Mouse (Mus musculus) testis, adult 2 months (tissue): ENCODE data around the gene Proca1.

ENCODE experiments used
- CTCF ChIP-seq: fragments of 200-500 bp; IDR thresholded peaks from 2 replicates; pipeline ENCODE4 v1.5.1; 2012; ENCODE audit warnings: low read depth, mild to moderate bottlenecking, inconsistent platforms, low read length, moderate library complexity; ENCODE audit not compliant: control insufficient read depth, insufficient read depth, insufficient replicate concordance
- POLR2A ChIP-seq: fragments of 200-500 bp; IDR thresholded peaks from 2 replicates; pipeline ENCODE4 v1.6.1; 2012; ENCODE audit warnings: low read depth, mild to moderate bottlenecking, inconsistent platforms, low read length, moderate library complexity; ENCODE audit not compliant: control insufficient read depth

DNA sequence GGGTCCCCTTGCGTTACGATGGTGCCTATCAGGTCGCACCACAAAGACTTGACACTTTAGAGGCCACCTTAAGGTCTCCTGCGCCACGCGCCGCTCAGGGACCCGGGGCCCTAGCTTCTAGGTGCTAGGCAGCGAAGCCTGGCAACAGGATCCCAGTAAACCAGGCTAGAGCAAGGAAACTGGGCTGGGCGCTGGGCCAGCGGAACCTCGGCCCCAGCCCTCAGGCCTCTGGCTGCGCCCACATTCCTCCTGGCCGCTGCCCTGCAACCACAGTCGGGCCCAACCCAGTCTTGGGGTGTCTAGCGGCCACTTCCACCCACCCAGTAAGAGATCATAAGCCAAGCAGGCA, 27.5 kb upstream of the Proca1 start:
- TF ChIP-seq POLR2A (no peak), CTCF (no peak)
